Mouse (Mus musculus) mature B cell (primary cell): ENCODE data around the gene Col24a1.

Experiments
- in situ Hi-C: fragments of 300-500 bp; cut with MboI; formaldehyde crosslinking; loops from 2 replicates; pipeline ENCODE4 v1.14.3; 2019

Gene Col24a1

GRCm38 (mm10) chr3:145463731-145464130 is 171.5 kb downstream of the Col24a1 start:
- in situ Hi-C loops = no loop called here

DNA sequence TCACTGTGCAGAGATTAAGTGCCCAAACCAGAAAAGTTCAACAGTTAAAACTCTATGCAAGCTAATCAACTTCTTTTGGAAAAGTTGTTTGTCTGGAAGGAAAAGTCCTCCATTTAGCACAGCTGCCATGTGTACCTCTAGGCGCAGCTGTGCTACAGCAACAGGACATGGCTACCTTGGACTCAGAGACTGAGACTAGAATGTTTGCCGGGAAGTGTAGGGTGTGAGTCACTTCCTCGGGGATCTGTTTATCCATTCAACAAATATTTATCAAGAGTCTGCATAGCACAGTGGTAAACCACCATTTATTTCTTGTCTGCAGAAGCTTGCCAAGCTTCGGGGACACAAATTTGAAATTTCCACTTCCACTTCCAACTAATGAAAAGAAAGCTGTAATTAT is 178.8 kb downstream of the Col24a1 start:
- in situ Hi-C loops = no loop called here

DNA sequence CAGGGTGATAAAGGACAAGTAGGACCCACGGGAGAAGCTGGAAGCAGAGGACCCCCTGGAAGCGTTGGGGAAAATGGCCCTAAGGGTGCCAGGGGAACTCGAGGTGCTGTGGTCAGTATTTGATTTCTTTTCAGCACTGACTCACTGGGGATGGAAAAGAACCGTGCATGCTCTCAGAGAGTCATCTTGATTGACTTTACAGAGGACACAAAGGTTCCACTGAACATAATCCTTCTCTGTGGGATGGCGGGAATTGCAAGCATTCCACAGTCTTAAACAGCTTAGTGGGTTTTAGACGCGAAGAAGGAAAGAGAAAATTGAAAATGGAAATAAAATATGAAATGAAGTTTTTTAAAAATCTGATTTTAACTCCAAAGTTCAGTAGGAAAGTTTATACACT is 181.9 kb downstream of the Col24a1 start:
- in situ Hi-C loops = no loop called here

GRCm38 (mm10) chr3:145476634-145477033 is 184.4 kb downstream of the Col24a1 start:
- in situ Hi-C loops = no loop called here

DNA sequence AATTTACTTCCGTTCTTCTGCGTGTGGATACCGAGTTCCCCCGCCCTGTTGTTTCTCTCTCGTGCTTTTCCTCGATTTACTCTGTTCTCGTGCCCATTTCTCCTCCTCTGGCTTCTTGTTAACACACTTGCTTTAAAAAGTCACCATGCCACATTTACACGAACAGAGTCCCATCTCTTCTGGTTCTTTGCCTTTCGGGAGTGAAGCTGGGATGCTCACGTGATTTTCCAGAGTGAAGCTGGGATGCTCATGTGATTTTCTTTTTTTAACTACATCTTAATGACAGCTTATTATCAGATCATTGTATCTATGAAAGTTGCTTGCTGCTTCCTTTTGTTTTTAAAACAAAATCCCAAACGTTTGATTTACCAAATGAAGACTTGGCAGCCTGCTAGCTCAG is 184.8 kb downstream of the Col24a1 start:
- in situ Hi-C loops = no loop called here

DNA sequence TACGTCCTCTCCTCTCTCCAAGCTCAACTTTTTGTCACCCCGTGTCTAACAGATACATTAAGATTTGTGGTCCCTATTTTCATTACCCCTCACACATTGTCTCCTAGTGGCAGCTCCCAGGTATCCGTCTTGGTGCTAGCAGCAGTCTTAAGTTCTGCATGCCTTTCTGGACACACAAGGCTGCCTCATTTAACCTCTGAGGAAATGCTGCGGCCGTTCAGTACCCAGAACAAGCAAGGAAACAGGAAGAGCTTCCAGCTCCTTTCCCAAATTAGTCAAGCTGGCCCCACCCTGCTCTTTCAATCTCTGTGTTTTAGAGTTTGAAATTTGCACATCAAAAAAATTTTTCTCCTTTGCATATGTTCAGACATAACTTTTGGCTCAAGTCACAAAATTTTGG is 186.2 kb downstream of the Col24a1 start:
- in situ Hi-C loops = no loop called here

GRCm38 (mm10) chr3:145490279-145490678 is 198.0 kb downstream of the Col24a1 start:
- in situ Hi-C loops = no loop called here

- in situ Hi-C loops = no loop called here
Measured at GRCm38 (mm10) chr3:145491326-145491725, 199.1 kb downstream of the Col24a1 start.

GRCm38 (mm10) chr3:145498127-145498526 is 205.9 kb downstream of the Col24a1 start:
- in situ Hi-C loops = no loop called here

- in situ Hi-C loops = no loop called here
Measured at GRCm38 (mm10) chr3:145498893-145499292, 206.6 kb downstream of the Col24a1 start.

- in situ Hi-C loops = no loop called here
Measured at GRCm38 (mm10) chr3:145504830-145505229, 212.6 kb downstream of the Col24a1 start.

DNA sequence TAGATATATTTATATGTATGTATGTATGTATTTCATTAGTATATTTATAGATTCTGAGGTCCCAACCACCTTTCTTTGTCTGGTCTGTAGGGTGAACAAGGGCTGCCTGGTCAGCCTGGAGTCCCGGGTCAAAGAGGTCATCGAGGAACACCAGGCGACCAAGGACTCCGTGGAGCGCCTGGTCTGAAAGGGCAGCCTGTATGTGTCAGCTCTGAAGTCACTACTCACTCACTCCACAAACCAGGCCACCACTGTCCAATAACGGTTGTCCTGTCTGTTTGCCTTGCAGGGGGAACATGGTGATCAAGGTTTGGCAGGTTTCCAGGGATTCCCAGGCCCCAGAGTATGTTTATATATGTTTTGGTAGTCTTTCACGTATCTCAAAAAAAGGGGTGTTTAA is 216.3 kb downstream of the Col24a1 start:
- in situ Hi-C loops = no loop called here

- in situ Hi-C loops = no loop called here
Measured at GRCm38 (mm10) chr3:145514197-145514596, 221.9 kb downstream of the Col24a1 start.

- in situ Hi-C loops = no loop called here
Measured at GRCm38 (mm10) chr3:145521528-145522080, 229.3 kb downstream of the Col24a1 start.

DNA sequence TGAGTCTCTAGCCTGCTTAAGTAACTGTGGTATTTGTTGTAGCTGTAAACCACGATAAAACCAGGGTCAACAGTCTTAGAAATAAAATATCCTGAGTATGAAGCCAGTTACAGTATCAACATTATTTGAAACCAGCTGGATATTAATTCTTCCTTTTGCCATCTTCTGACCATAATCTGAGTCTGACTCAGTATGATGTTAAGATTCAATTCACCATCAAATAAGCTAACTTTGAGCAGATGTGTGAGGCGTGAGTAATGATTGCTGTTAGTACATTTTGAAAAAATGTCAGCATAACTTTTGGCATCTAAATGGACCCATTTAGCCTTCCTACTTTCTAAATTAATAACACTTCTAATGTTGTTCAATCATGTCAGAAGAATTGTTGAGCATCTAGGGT is 230.0 kb downstream of the Col24a1 start:
- in situ Hi-C loops = no loop called here

- in situ Hi-C loops = no loop called here
Measured at GRCm38 (mm10) chr3:145525266-145525665, 233.0 kb downstream of the Col24a1 start.

DNA sequence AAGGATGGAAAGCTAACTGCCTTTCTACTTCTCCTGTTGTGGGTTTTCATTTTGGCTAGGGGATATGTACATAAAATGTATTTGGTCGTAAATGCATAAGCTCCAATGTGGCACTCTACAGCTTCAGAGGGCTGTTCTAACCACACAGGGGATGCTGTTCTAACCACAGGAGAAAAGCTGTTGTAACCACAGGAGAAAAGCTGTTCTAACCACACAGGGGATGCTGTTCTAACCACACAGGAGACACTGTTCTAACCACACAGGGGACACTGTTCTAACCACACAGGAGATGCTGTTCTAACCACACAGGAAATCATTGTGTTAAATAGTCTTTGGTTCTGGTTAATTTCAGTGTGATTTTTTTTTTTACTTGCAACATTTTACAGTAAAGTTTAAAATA is 245.6 kb downstream of the Col24a1 start:
- in situ Hi-C loops = no loop called here

DNA sequence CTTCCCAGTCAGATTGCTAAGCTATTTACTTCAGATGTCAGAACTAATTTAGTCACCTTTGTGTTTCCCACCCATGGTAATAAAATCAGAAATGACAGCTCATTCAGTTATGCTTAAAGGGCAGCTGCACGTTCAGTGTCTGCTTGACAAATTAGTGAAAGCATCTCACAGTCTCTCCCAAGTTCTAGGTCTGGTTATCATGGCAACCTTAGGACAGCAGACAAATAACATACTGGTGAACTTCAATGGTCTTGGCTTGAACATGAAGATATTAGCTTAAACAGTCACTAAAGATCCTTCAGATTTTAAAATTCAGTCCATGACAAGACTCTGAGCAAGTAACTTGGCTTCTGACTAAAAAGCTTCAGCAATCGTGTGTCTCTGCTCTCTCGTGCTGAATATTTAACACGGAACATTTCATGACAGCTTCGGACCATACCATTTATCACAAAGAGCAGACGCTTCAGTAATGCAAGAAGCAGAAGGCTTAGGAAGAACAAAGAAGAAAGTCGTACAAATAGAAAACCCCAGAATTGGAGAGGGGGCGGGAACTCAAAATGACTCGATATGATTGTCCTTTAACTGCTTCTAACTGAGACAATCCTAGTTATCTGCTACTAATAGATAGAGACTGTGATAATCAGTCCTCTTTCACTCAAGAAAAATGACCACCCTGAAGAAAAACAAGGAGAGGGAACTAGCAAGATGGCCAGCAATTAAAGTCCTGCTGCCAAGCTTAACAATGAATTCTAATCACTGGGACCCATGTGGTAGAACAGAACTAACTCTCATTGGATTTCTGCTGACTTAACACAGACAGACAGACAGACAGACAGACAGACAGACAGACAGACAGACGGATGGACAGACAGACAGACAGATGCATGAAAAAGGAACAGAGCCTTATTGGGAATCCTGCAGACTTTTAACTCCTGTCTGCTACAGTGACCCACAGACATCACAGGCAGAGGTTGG is 256.5 kb downstream of the Col24a1 start:
- in situ Hi-C loops = no loop called here

DNA sequence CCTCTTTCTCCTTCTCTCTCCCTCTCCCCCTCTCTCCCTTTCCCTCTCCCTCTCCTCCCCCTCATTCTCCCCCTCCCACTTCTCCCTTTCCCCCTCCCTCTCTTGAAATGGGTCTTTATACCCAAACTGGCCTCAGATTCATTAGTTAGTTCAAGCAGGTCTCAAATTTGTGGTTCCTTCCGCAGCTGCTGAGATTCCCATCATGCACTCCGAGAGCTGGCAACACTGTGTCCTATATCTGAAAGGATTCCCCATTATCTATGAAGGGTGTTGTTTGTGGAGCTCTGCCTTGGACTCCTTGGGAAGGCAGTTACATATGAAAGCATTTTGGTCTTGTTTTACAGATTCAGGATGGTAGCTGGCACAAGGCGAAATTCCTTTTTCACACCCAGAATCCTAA is 257.9 kb downstream of the Col24a1 start:
- in situ Hi-C loops = no loop called here

DNA sequence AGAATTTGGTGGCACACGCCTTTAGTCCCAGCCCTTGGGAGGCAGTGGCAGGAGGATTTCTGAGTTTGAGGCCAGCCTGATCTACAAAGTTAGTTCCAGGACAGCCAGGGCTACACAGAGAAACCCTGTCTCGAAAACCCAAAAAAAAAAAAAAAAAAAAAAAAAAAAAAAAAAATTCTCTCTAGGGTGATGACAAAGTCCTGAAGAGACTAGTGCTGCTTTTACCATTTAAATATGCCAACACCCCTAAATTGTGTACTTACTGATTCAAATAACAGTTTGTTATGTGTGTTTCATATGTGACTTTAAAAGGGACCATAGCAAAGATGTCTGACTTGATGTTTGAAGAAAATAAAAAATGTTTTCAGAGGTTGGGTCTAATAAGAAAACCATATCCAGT is 262.1 kb downstream of the Col24a1 start:
- in situ Hi-C loops = no loop called here

GRCm38 (mm10) chr3:145556206-145556605 is 263.9 kb downstream of the Col24a1 start:
- in situ Hi-C loops = no loop called here

GRCm38 (mm10) chr3:145559675-145560074 is 267.4 kb downstream of the Col24a1 start:
- in situ Hi-C loops = no loop called here

GRCm38 (mm10) chr3:145560117-145560516 is 267.8 kb downstream of the Col24a1 start:
- in situ Hi-C loops = no loop called here
